Mouse (Mus musculus) cortical plate, adult 2 months (tissue): Measurements from ENCODE around the gene Steap3.

Source experiments
- CTCF ChIP-seq: fragments of 200-500 bp; IDR thresholded peaks from 2 replicates; pipeline ENCODE4 v1.5.1; 2011; ENCODE audit warnings: mild to moderate bottlenecking, control low read depth, low read length; ENCODE audit not compliant: insufficient read depth; ENCODE audit errors: extremely low read depth
- POLR2A ChIP-seq: fragments of 200-500 bp; IDR thresholded peaks from 2 replicates; pipeline ENCODE4 v1.6.1; 2011; ENCODE audit warnings: mild to moderate bottlenecking, low read length, control low read depth; ENCODE audit not compliant: insufficient read depth; ENCODE audit errors: extremely low read depth

GRCm38 (mm10) chr1:120197189-120197588 is 75.3 kb downstream of the Steap3 start:
- TF ChIP-seq POLR2A (no peak), CTCF (peak; percentile 91)
